Mouse (Mus musculus): ENCODE data around the gene Dnah5. TPM values are rescaled to one million over a fixed set of nuclear protein-coding genes. Genes with fewer than 3 reads are reported as not detected.

Dnah5 gene
- polyA plus RNA-seq (2014; fragmentation: Nextera tagmentation; extraction: Ambion mirVana): 0.29 and 0.40 TPM in 2 replicates

DNA sequence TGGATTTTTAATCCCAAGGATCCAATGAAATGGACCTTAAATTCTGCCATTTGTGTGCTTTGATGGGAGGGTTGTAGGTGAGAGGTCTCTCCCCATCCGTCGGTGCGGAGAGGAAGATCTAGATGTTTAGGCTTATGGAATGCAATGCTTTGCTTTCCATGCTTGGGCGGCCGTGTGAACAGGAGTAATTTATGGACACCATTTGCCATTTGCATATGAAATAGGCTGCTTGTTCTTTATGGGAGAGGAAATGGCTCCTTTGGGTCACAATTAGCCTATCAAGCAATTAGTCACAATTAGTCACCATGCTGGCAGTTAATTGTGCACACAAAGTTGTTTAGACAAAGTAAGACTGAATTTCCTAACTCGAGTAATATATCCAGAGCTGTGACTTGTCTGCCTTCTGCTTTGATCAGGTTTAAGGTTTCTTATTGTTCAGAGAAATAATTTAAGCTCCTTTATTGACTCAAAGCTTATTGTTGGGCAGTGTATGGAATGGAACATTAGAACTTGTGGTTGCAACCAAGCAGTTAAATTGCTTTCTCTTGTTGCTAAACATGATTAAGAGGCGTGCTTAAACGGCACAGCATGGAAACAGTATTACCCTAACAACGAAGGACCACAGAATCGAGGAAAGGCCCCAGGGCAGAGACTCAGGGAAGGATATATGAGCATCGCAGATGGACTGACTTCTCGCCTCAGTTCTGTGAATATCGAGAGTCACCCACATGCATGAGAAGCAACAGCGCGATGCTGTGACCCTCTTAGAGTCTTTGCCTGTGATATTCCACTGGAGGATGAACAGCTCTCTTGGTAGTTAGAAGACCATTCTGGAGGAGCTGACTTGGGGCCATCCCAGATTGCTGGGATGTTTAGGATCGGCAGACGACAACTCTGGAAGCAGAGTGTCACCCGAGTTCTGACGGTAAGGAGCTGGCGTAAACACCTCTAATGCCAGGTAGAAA lies at the start of gene Dnah5:
Gene Dnah5 (plus strand): TSS at position 642 of the 965 bp plus-strand sequence.
- ATAC-seq (ENCODE audit: low FRiP score, low TSS enrichment): peak; percentile 40; the same call in 1 of the 2 replicates
- Histone ChIP-seq H3K9me3 (ENCODE audit: control insufficient read depth, low read length) (no peaks in the 10 kb centered on the region), H3K36me3 (ENCODE audit: control insufficient read depth, insufficient read depth, low read length) (no peaks in the 10 kb centered on the region), H3K27me3 (ENCODE audit: control insufficient read depth, insufficient read depth, low read length) (no peaks in the 10 kb centered on the region), H3K4me2 (ENCODE audit: low read length) (no peak within 1 kb of the TSS), H3K9ac (replicated peaks; ENCODE audit: low read length) (no peak within 1 kb of the TSS), H3K4me3 (replicated peaks; ENCODE audit: low read depth, low read length) (no peak within 1 kb of the TSS), H3K27ac (replicated peaks; ENCODE audit: low read depth, low read length) (no peak within 1 kb of the TSS), H3K4me1 (ENCODE audit: control insufficient read depth, insufficient read depth, low read length) (no peaks in the 10 kb centered on the region)
- 45% methylated on average over 20 of the region's 20 CpGs for WGBS
- peak; percentile 50 for DNase-seq

DNA sequence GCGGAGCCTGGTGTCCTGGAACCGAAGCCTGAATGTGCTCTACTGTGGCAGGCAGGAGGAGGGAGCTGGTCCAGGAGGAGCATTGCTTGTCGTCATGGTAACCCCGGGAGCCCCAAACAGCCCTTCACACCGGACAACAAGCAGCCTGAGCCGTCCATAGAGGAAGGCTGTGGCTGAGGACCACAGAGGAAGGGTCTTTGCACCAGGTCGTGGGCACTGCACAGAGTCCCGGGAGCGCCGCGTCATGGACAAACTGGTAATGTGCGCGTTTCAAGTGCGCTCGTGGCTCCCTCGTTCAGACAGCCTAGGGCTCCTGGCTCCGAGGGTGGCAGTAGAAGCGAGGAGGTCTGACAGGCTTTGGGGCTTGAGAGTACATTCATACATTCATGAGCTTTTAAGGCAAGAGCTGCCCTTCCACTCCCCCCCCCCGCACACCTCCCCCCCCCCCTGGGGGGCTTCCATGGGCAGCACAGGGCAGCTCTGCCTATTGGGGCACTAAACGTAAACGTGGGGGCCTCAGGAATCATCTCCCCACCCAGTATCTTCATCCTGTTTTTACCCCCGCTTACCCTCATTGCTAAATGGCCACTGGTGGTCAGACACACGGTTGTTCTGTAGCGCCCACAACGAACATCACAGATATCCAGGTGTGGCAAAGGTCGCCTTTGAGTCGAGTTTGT lies 48.6 kb upstream of the Dnah5 start:
- 3% methylated on average over 27 of the region's 27 CpGs for WGBS
- peak overlapping the region; percentile 44 for H3K9ac ChIP-seq (replicated peaks; ENCODE audit: low read length)
- no peak overlapping the region for H3K27ac ChIP-seq (replicated peaks; ENCODE audit: low read depth, low read length)
- H3K4me2 ChIP-seq (ENCODE audit: low read length): peak overlapping the region; percentile 77
- H3K9me3 ChIP-seq (ENCODE audit: control insufficient read depth, low read length): no peaks in the 10 kb centered on the region
- peak; percentile 91 for ATAC-seq (ENCODE audit: low FRiP score, low TSS enrichment)
- peak overlapping the region; percentile 35 for H3K4me3 ChIP-seq (replicated peaks; ENCODE audit: low read depth, low read length)
- peak; percentile 80 for DNase-seq
- no peaks in the 10 kb centered on the region for H3K27me3 ChIP-seq (ENCODE audit: control insufficient read depth, insufficient read depth, low read length)
- peaks cover 20% of the 10 kb centered on the region for H3K4me1 ChIP-seq (ENCODE audit: control insufficient read depth, insufficient read depth, low read length)
- no peaks in the 10 kb centered on the region for H3K36me3 ChIP-seq (ENCODE audit: control insufficient read depth, insufficient read depth, low read length)

DNA sequence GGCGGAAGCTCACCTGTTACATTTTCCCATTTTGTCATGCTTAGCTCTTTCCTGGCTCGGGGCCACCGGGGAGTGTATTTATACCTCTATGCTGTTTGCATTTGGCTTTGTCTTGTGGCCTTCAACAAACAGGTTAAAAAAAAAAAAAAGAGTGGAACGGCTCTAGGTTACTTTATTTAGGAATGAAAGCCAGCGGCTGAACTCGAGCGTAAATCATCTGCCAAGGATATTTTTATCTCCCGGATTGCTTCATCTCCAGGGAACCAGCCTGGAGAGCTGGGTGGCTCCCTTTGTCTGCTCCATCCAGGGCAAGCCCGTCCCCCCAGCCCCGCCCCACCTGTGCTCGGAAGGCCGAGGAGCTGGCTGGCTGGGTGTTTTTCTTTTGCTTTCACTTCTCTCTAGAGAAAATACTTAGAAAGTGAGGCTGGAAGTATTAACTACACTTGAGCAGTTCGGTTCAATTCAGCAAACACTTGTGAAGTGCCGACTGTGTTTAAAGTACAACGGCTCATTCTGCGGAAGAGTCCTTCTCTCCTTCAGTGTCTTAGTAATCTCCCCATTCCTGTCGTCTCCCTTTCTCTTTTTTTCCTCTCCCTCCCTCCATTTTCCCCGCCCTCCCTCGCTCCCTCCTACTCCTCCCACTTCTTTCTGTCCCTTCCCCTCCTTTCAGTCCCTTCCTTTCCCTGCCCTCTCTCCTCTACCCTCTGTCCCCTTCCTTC lies 44.6 kb upstream of the Dnah5 start:
- Histone ChIP-seq H3K27ac (replicated peaks; ENCODE audit: low read depth, low read length) (no peak overlapping the region), H3K9ac (replicated peaks; ENCODE audit: low read length) (peak overlapping the region; percentile 37), H3K4me3 (replicated peaks; ENCODE audit: low read depth, low read length) (peak overlapping the region; percentile 28), H3K4me1 (ENCODE audit: control insufficient read depth, insufficient read depth, low read length) (peaks cover 20% of the 10 kb centered on the region), H3K27me3 (ENCODE audit: control insufficient read depth, insufficient read depth, low read length) (no peaks in the 10 kb centered on the region), H3K4me2 (ENCODE audit: low read length) (peak overlapping the region; percentile 59), H3K9me3 (ENCODE audit: control insufficient read depth, low read length) (no peaks in the 10 kb centered on the region), H3K36me3 (ENCODE audit: control insufficient read depth, insufficient read depth, low read length) (no peaks in the 10 kb centered on the region)
- ATAC-seq (ENCODE audit: low FRiP score, low TSS enrichment): no peak
- WGBS: 2% methylated on average over 19 of the region's 19 CpGs
- peak; percentile 60 for DNase-seq

DNA sequence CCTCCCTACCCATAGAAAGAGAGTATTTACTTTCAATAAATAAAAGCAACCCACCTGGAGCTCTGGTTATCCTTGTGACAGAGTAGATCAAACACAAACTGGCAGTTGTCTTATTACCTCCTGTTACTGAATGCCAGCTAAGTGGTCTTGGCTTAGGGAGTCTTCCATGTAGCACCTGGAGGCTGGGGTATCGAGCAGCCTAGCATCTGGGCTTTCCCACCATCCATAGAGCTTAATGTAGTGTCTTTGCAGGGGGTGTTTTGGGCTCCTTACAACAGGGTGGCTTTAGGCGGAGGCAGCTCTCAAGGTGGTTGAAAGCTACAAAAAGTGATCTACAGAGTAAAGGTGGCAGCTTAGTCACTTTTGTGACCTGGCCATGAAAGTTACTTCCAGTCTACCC lies 41.3 kb upstream of the Dnah5 start:
- no peaks in the 10 kb centered on the region for H3K9me3 ChIP-seq (ENCODE audit: control insufficient read depth, low read length)
- H3K36me3 ChIP-seq (ENCODE audit: control insufficient read depth, insufficient read depth, low read length): no peaks in the 10 kb centered on the region
- no peak overlapping the region for H3K4me3 ChIP-seq (replicated peaks; ENCODE audit: low read depth, low read length)
- no peak overlapping the region for H3K9ac ChIP-seq (replicated peaks; ENCODE audit: low read length)
- no peak overlapping the region for H3K4me2 ChIP-seq (ENCODE audit: low read length)
- no peaks in the 10 kb centered on the region for H3K27me3 ChIP-seq (ENCODE audit: control insufficient read depth, insufficient read depth, low read length)
- peaks cover 8% of the 10 kb centered on the region for H3K4me1 ChIP-seq (ENCODE audit: control insufficient read depth, insufficient read depth, low read length)
- H3K27ac ChIP-seq (replicated peaks; ENCODE audit: low read depth, low read length): no peak overlapping the region
- no peak for DNase-seq
- no peak for ATAC-seq (ENCODE audit: low FRiP score, low TSS enrichment)
- 87% methylated on average over 2 of the region's 2 CpGs for WGBS

DNA sequence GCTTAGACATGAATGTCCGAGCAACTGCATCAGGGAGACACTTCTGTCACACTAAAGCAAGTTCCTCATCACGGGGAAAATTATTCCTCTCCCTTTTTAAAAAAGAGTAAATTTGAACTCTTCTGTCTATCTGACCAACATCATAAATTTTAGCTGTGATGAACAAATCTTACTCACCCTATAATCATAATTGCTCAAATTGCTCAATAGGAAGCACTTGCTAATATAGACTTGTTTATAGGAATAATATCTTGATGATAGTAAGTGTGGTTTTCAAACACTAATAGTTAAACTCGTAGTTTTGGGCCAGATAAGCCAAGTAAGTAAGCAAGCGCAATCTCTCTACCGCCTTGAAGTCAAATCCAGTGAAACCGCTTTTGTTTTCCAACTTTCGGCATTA lies 38.3 kb upstream of the Dnah5 start:
- Histone ChIP-seq H3K27me3 (ENCODE audit: control insufficient read depth, insufficient read depth, low read length) (no peaks in the 10 kb centered on the region), H3K36me3 (ENCODE audit: control insufficient read depth, insufficient read depth, low read length) (no peaks in the 10 kb centered on the region), H3K9me3 (ENCODE audit: control insufficient read depth, low read length) (no peaks in the 10 kb centered on the region), H3K4me2 (ENCODE audit: low read length) (no peak overlapping the region), H3K4me1 (ENCODE audit: control insufficient read depth, insufficient read depth, low read length) (no peaks in the 10 kb centered on the region), H3K27ac (replicated peaks; ENCODE audit: low read depth, low read length) (no peak overlapping the region), H3K9ac (replicated peaks; ENCODE audit: low read length) (no peak overlapping the region), H3K4me3 (replicated peaks; ENCODE audit: low read depth, low read length) (no peak overlapping the region)
- ATAC-seq (ENCODE audit: low FRiP score, low TSS enrichment): no peak
- DNase-seq: no peak
- WGBS: 90% methylated on average over 7 of the region's 7 CpGs

DNA sequence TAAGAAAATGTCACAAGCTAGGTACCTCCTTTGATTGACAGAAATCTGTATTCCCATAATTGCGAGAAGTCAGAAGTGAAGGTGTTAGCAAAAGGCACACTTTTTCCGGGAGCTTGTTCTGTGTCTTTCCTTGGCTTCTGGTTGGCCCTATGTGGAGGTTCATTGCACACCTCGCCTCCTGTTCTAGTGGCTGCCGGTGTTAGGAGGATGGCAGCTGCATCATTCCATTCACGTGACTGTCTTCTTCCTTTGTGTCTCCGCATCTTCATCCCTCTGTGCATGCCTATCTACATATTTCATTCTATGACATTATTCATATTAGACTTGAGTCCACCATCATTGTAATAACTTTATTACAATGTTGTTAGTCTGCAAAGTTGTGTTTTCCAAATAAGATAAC lies 37.5 kb upstream of the Dnah5 start:
- DNase-seq (no peak), ATAC-seq (ENCODE audit: low FRiP score, low TSS enrichment) (no peak)
- Histone ChIP-seq H3K27ac (replicated peaks; ENCODE audit: low read depth, low read length) (no peak overlapping the region), H3K4me3 (replicated peaks; ENCODE audit: low read depth, low read length) (no peak overlapping the region), H3K9ac (replicated peaks; ENCODE audit: low read length) (no peak overlapping the region), H3K27me3 (ENCODE audit: control insufficient read depth, insufficient read depth, low read length) (no peaks in the 10 kb centered on the region), H3K4me1 (ENCODE audit: control insufficient read depth, insufficient read depth, low read length) (no peaks in the 10 kb centered on the region), H3K4me2 (ENCODE audit: low read length) (no peak overlapping the region), H3K36me3 (ENCODE audit: control insufficient read depth, insufficient read depth, low read length) (no peaks in the 10 kb centered on the region), H3K9me3 (ENCODE audit: control insufficient read depth, low read length) (no peaks in the 10 kb centered on the region)
- WGBS: 90% methylated on average over 6 of the region's 6 CpGs

DNA sequence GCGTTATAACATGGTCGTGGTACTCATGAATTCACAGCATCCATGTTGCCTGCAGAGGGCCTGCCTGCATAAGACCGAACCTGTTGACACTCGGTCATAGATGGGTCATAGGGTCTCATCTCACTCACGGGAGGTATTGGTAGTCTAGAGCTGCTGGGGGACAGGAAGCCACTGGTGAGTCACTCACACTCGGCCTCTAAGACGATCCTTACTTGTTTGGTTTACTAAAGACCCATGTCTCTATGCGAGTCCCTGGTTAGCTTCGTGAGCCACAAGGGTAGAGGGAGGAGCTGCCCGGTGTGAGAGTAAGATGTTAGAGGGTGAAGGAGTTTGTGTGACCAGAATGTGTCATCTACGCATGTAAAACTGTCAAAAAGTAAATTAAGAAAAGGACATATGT lies 24.6 kb upstream of the Dnah5 start:
- ATAC-seq (ENCODE audit: low FRiP score, low TSS enrichment) (no peak), DNase-seq (no peak)
- no peaks in the 10 kb centered on the region for H3K27me3 ChIP-seq (ENCODE audit: control insufficient read depth, insufficient read depth, low read length)
- no peak overlapping the region for H3K4me2 ChIP-seq (ENCODE audit: low read length)
- H3K9me3 ChIP-seq (ENCODE audit: control insufficient read depth, low read length): no peaks in the 10 kb centered on the region
- WGBS: 93% methylated on average over 11 of the region's 11 CpGs
- no peak overlapping the region for H3K27ac ChIP-seq (replicated peaks; ENCODE audit: low read depth, low read length)
- H3K4me1 ChIP-seq (ENCODE audit: control insufficient read depth, insufficient read depth, low read length): no peaks in the 10 kb centered on the region
- H3K9ac ChIP-seq (replicated peaks; ENCODE audit: low read length): no peak overlapping the region
- H3K36me3 ChIP-seq (ENCODE audit: control insufficient read depth, insufficient read depth, low read length): no peaks in the 10 kb centered on the region
- no peak overlapping the region for H3K4me3 ChIP-seq (replicated peaks; ENCODE audit: low read depth, low read length)

DNA sequence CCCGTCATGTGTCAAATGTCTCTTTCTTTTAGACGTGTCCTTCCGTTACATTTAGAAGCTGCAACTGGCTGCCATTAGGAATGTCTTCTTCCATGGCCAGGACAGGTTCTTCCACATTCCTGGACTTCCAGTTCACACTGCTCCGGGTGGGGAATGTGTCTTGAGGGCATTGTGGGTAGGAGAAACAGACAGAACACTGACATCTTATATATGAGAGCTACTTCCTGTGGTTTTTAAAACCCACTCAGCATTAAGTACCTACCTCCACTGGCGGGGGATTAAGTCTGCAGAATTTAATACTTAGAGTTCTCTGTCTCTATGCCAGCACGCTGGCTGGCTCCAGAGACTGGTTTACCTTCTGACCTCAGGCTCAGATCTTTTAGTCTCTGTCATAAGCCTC lies 24.0 kb upstream of the Dnah5 start:
- ATAC-seq (ENCODE audit: low FRiP score, low TSS enrichment) (no peak), DNase-seq (no peak)
- Histone ChIP-seq H3K27me3 (ENCODE audit: control insufficient read depth, insufficient read depth, low read length) (no peaks in the 10 kb centered on the region), H3K9me3 (ENCODE audit: control insufficient read depth, low read length) (no peaks in the 10 kb centered on the region), H3K4me3 (replicated peaks; ENCODE audit: low read depth, low read length) (no peak overlapping the region), H3K9ac (replicated peaks; ENCODE audit: low read length) (no peak overlapping the region), H3K4me2 (ENCODE audit: low read length) (no peak overlapping the region), H3K4me1 (ENCODE audit: control insufficient read depth, insufficient read depth, low read length) (no peaks in the 10 kb centered on the region), H3K36me3 (ENCODE audit: control insufficient read depth, insufficient read depth, low read length) (no peaks in the 10 kb centered on the region), H3K27ac (replicated peaks; ENCODE audit: low read depth, low read length) (no peak overlapping the region)
- WGBS: 87% methylated on average over 6 of the region's 6 CpGs

Data from midbrain, embryonic 14.5 days (tissue).